Mouse (Mus musculus): ENCODE measurements at regions not wholly inside any gene's neighbourhood (a gene's known extent, or its start where the extent isn't known, plus 50 kb on each side); places are given as distances from the start of the nearest gene placed in this dataset.

DNA sequence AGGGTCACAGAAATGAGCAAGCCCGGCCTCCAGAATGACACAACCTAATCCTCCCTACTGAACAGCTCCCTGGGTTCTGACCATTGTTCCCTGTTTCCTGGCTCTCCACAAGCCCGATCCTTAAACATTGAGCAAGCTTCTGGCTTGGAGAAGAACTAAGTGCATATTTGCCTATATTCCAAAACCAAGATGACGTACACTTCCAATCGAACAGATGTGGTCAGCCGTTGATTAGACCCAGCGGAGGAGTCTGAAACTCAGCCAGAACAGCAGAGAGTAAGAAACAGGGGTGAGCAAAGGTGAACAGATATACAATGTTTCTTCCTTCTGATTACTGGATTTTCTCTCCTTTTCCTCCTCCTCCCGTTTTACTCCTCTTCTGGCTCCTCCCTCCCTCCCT is 146.8 kb upstream of the Lyplal1 start:
- no peak overlapping the region for H3K4me3 ChIP-seq (ENCODE audit: low read depth, low read length)
- no peak overlapping the region for H3K4me2 ChIP-seq
- no peak overlapping the region for H3K9ac ChIP-seq (ENCODE audit: low read depth, low read length)
- H3K36me3 ChIP-seq (ENCODE audit: control insufficient read depth, insufficient read depth, low read length), result no peaks in the 10 kb centered on the region
- no peaks in the 10 kb centered on the region for H3K9me3 ChIP-seq (ENCODE audit: control insufficient read depth, low read length)
- no peaks in the 10 kb centered on the region for H3K27me3 ChIP-seq (replicated peaks; ENCODE audit: control insufficient read depth, insufficient read depth, low read length)
- H3K4me1 ChIP-seq (replicated peaks; ENCODE audit: control insufficient read depth, insufficient read depth, low read length), result no peaks in the 10 kb centered on the region
- DNase-seq (ENCODE audit: low spot score), result no peak
- no peak overlapping the region for H3K27ac ChIP-seq (ENCODE audit: low read depth, low read length)
- no peak for ATAC-seq (replicated peaks; ENCODE audit: low FRiP score)
- 57% methylated on average over 7 of the region's 7 CpGs for WGBS

DNA sequence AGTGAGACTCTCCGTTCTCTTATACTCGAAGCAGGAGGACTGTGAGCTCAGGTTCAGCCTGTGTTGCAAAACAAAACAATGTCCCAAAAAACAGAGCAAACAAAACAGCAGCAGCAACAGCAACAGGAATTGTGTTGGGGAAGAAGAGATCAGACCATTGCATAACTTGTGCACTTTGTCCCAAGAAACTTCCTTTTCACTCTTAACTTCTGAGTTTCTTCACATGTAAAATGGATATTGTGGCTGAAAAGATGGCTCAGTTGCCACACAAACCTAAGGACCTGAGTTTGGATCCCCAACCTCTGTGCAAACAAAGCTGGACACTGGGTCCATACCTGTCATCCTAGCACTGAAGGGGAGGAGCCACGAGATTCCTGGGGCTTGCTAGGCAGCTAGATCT is 146.1 kb upstream of the Lyplal1 start:
- H3K4me1 ChIP-seq (replicated peaks; ENCODE audit: control insufficient read depth, insufficient read depth, low read length), result no peaks in the 10 kb centered on the region
- ATAC-seq (replicated peaks; ENCODE audit: low FRiP score) (no peak), DNase-seq (ENCODE audit: low spot score) (no peak)
- no peak overlapping the region for H3K9ac ChIP-seq (ENCODE audit: low read depth, low read length)
- 73% methylated on average over 3 of the region's 3 CpGs for WGBS
- no peaks in the 10 kb centered on the region for H3K36me3 ChIP-seq (ENCODE audit: control insufficient read depth, insufficient read depth, low read length)
- no peaks in the 10 kb centered on the region for H3K9me3 ChIP-seq (ENCODE audit: control insufficient read depth, low read length)
- no peak overlapping the region for H3K4me2 ChIP-seq
- no peak overlapping the region for H3K27ac ChIP-seq (ENCODE audit: low read depth, low read length)
- no peak overlapping the region for H3K4me3 ChIP-seq (ENCODE audit: low read depth, low read length)
- H3K27me3 ChIP-seq (replicated peaks; ENCODE audit: control insufficient read depth, insufficient read depth, low read length), result no peaks in the 10 kb centered on the region

DNA sequence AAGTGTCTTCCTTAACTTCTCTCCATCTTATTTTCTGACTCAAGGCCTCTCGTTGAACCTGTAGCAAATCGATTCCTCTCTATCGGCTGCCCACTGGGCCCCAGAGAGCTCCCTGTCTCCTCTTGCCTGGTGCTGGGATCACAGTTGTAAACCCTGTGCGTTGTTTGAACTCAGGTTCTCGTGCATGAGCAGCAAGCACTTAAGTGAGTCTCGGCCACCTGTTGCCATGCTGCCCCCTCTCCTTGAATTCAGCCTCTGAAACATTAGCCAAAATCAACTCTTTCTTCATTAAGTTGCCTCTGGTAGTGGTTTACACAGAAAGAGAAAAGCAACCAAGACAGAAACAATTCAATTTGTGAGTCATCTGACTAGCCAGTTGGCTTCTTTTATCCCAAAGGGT is 144.9 kb upstream of the Lyplal1 start:
- Histone ChIP-seq H3K4me1 (replicated peaks; ENCODE audit: control insufficient read depth, insufficient read depth, low read length) (no peaks in the 10 kb centered on the region), H3K4me2 (no peak overlapping the region), H3K27ac (ENCODE audit: low read depth, low read length) (no peak overlapping the region), H3K27me3 (replicated peaks; ENCODE audit: control insufficient read depth, insufficient read depth, low read length) (no peaks in the 10 kb centered on the region), H3K4me3 (ENCODE audit: low read depth, low read length) (no peak overlapping the region), H3K36me3 (ENCODE audit: control insufficient read depth, insufficient read depth, low read length) (no peaks in the 10 kb centered on the region), H3K9ac (ENCODE audit: low read depth, low read length) (no peak overlapping the region), H3K9me3 (ENCODE audit: control insufficient read depth, low read length) (no peaks in the 10 kb centered on the region)
- 78% methylated on average over 6 of the region's 6 CpGs for WGBS
- no peak for DNase-seq (ENCODE audit: low spot score)
- no peak for ATAC-seq (replicated peaks; ENCODE audit: low FRiP score)

DNA sequence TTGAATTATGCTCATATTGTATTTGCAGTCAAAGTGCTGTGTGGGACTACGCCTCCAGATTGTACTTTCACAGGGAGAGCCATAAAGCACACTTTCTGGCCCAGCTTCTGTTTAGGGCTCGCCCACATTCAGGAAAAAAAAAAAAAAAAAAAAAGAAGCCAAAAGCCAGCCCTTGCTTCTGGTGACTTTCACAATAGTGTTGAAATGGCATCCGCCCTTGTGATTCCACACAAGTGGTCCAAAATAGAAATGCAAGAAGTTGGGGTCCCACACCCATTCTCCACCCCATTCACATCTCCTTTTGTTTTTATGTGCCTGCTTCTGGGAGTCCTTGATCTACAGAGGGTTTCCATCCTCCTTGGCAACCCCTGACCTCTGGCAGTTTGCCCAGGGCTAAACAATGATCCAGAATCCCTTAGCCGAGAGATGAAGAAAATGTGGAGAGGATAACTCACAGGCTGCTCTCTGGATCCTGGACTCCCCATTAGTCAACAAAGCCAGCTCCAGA is 144.3 kb upstream of the Lyplal1 start:
- Histone ChIP-seq H3K4me3 (ENCODE audit: low read depth, low read length) (no peak overlapping the region), H3K9ac (ENCODE audit: low read depth, low read length) (no peak overlapping the region), H3K9me3 (ENCODE audit: control insufficient read depth, low read length) (no peaks in the 10 kb centered on the region), H3K27me3 (replicated peaks; ENCODE audit: control insufficient read depth, insufficient read depth, low read length) (no peaks in the 10 kb centered on the region), H3K4me2 (no peak overlapping the region), H3K4me1 (replicated peaks; ENCODE audit: control insufficient read depth, insufficient read depth, low read length) (no peaks in the 10 kb centered on the region), H3K27ac (ENCODE audit: low read depth, low read length) (no peak overlapping the region; the same call in 1 of the 2 replicates), H3K36me3 (ENCODE audit: control insufficient read depth, insufficient read depth, low read length) (no peaks in the 10 kb centered on the region)
- 47% methylated on average over 4 of the region's 4 CpGs for WGBS
- ATAC-seq (replicated peaks; ENCODE audit: low FRiP score) (no peak), DNase-seq (ENCODE audit: low spot score) (peak; percentile 48)

DNA sequence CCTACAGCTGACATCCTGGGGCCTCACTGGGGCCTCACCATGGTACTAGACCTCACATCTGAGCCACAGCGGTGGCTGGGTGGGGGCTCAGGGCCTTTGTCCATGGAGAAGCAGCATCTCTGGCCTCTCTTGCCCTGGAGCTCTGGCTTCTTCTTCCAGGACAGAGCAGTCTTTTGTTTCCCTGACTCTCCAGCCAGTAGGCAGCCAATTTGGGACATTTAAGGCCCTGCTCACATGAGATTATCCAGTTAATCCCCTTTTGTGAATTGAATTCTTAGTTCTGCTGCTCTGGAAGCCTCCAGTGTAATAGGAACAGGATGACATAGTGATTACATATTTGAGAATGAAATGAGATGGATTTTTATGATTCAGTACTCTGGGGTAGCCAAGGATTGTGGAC is 140.5 kb upstream of the Lyplal1 start:
- Histone ChIP-seq H3K27me3 (replicated peaks; ENCODE audit: control insufficient read depth, insufficient read depth, low read length) (no peaks in the 10 kb centered on the region), H3K27ac (ENCODE audit: low read depth, low read length) (no peak overlapping the region), H3K4me2 (no peak overlapping the region), H3K9ac (ENCODE audit: low read depth, low read length) (no peak overlapping the region), H3K4me3 (ENCODE audit: low read depth, low read length) (no peak overlapping the region), H3K9me3 (ENCODE audit: control insufficient read depth, low read length) (no peaks in the 10 kb centered on the region), H3K36me3 (ENCODE audit: control insufficient read depth, insufficient read depth, low read length) (no peaks in the 10 kb centered on the region), H3K4me1 (replicated peaks; ENCODE audit: control insufficient read depth, insufficient read depth, low read length) (no peaks in the 10 kb centered on the region)
- WGBS, result 75% methylated on average over 1 of the region's 1 CpGs
- ATAC-seq (replicated peaks; ENCODE audit: low FRiP score) (no peak), DNase-seq (ENCODE audit: low spot score) (no peak)

DNA sequence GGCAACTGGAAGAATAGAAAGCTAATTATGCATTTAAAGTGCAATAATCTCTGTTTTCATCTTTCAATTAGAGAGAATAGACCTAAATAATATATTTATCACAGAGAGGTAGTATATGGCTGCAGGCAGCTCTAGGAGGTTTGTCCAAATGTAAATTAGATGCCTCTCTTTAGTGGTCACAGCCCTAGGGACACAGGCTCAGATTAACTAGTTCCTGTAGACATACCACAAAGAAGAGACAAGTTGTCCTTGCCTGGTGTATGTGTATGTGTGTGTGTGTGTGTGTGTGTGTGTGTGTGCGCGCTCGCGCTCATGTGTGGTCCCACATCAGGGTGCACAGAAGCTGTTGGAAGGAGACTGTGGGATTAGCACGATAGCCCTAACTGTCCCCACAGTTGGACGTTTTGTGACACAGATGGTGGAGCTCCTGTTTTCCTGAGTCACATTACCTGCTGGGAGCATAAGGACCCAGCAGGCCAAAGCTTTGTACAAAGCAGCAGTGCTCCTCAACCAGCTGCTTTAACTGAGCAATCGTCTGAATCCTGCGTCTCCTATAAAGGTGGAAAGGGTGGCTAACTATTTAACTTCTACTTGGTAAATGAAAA is 138.5 kb upstream of the Lyplal1 start:
- ATAC-seq (replicated peaks; ENCODE audit: low FRiP score) (no peak), DNase-seq (ENCODE audit: low spot score) (no peak)
- 85% methylated on average over 8 of the region's 8 CpGs for WGBS
- Histone ChIP-seq H3K9me3 (ENCODE audit: control insufficient read depth, low read length) (no peaks in the 10 kb centered on the region), H3K36me3 (ENCODE audit: control insufficient read depth, insufficient read depth, low read length) (no peaks in the 10 kb centered on the region), H3K27me3 (replicated peaks; ENCODE audit: control insufficient read depth, insufficient read depth, low read length) (no peaks in the 10 kb centered on the region), H3K4me2 (no peak overlapping the region), H3K9ac (ENCODE audit: low read depth, low read length) (no peak overlapping the region), H3K4me3 (ENCODE audit: low read depth, low read length) (no peak overlapping the region), H3K27ac (ENCODE audit: low read depth, low read length) (no peak overlapping the region), H3K4me1 (replicated peaks; ENCODE audit: control insufficient read depth, insufficient read depth, low read length) (no peaks in the 10 kb centered on the region)

DNA sequence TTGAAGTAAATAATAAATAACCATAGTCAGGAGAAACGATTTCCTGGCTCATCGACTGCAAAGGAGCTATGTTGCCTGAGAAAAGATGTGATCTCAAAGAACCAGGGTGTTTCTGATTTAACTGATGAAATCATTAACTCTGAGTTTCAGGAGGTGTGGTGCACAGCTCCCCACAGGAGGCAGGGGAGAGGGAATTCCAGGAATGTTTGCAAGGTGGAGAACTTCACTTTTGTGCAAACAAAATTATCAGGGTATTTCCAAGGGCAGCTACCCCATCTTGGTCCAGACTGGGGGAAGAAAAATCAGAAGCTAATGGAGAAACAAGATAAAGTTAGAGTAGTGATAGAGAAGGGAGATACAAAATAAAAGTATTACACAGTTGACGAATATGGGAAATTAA is 137.4 kb upstream of the Lyplal1 start:
- WGBS, result 52% methylated on average over 3 of the region's 3 CpGs
- no peaks in the 10 kb centered on the region for H3K36me3 ChIP-seq (ENCODE audit: control insufficient read depth, insufficient read depth, low read length)
- ATAC-seq (replicated peaks; ENCODE audit: low FRiP score) (no peak), DNase-seq (ENCODE audit: low spot score) (no peak)
- H3K4me2 ChIP-seq, result no peak overlapping the region
- H3K4me1 ChIP-seq (replicated peaks; ENCODE audit: control insufficient read depth, insufficient read depth, low read length), result no peaks in the 10 kb centered on the region
- no peaks in the 10 kb centered on the region for H3K27me3 ChIP-seq (replicated peaks; ENCODE audit: control insufficient read depth, insufficient read depth, low read length)
- no peak overlapping the region for H3K4me3 ChIP-seq (ENCODE audit: low read depth, low read length)
- no peaks in the 10 kb centered on the region for H3K9me3 ChIP-seq (ENCODE audit: control insufficient read depth, low read length)
- H3K27ac ChIP-seq (ENCODE audit: low read depth, low read length), result no peak overlapping the region
- H3K9ac ChIP-seq (ENCODE audit: low read depth, low read length), result no peak overlapping the region

DNA sequence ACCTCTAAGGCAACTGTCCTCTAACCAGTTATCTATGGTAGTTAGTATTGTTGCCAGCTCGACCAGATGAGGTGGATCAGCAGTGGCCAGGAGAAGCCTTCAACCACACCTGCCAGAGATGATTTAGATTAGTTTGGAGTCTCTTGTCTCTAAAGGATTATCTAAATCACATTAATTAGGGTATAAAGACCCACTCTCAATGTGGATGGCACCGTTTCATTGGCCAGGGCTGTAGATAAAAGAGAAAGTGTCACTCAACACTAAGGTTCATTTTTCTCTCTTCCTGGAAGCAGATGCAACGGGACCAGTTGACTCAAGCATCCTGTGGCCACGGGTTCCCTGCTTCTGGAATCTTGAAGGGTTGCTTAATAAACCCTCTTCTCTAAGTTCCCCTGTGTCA is 135.4 kb upstream of the Lyplal1 start:
- 67% methylated on average over 4 of the region's 4 CpGs for WGBS
- no peaks in the 10 kb centered on the region for H3K4me1 ChIP-seq (replicated peaks; ENCODE audit: control insufficient read depth, insufficient read depth, low read length)

DNA sequence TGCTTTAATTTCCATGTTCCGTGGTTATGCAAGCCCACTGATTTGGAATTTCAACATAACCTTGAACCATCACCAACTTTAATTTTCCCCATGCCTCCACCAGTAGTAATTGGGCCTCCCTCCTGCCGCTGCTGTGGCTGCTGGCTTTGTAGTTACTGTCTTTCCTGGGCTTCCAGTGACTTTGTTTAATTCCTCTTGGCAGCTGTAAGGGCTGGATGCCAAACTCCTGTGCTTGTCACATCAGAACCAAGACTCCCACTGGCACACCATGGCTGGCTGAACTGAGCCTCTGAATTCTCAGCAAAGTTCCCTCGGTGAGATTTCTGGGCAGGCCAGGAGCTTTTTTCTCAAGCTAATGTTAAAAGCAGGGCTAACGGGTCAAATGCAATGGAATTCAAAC is 133.2 kb upstream of the Lyplal1 start:
- ATAC-seq (replicated peaks; ENCODE audit: low FRiP score), result no peak
- DNase-seq (ENCODE audit: low spot score), result no peak
- Histone ChIP-seq H3K27ac (ENCODE audit: low read depth, low read length) (no peak overlapping the region), H3K9me3 (ENCODE audit: control insufficient read depth, low read length) (no peaks in the 10 kb centered on the region), H3K4me1 (replicated peaks; ENCODE audit: control insufficient read depth, insufficient read depth, low read length) (no peaks in the 10 kb centered on the region), H3K27me3 (replicated peaks; ENCODE audit: control insufficient read depth, insufficient read depth, low read length) (no peaks in the 10 kb centered on the region), H3K36me3 (ENCODE audit: control insufficient read depth, insufficient read depth, low read length) (no peaks in the 10 kb centered on the region), H3K9ac (ENCODE audit: low read depth, low read length) (no peak overlapping the region), H3K4me3 (ENCODE audit: low read depth, low read length) (no peak overlapping the region), H3K4me2 (no peak overlapping the region)
- WGBS, result 53% methylated on average over 4 of the region's 4 CpGs

More for the DNA sequence above, 135.4 kb upstream of the Lyplal1 start:
- Histone ChIP-seq H3K9me3 (ENCODE audit: control insufficient read depth, low read length) (no peaks in the 10 kb centered on the region), H3K9ac (ENCODE audit: low read depth, low read length) (no peak overlapping the region), H3K36me3 (ENCODE audit: control insufficient read depth, insufficient read depth, low read length) (no peaks in the 10 kb centered on the region), H3K4me3 (ENCODE audit: low read depth, low read length) (no peak overlapping the region), H3K27me3 (replicated peaks; ENCODE audit: control insufficient read depth, insufficient read depth, low read length) (no peaks in the 10 kb centered on the region), H3K4me2 (no peak overlapping the region), H3K27ac (ENCODE audit: low read depth, low read length) (no peak overlapping the region)
- ATAC-seq (replicated peaks; ENCODE audit: low FRiP score), result no peak
- DNase-seq (ENCODE audit: low spot score), result no peak

Measured in liver, embryonic 11.5 days (tissue).